Mouse (Mus musculus): ENCODE measurements around the gene Ndufv2.

DNA sequence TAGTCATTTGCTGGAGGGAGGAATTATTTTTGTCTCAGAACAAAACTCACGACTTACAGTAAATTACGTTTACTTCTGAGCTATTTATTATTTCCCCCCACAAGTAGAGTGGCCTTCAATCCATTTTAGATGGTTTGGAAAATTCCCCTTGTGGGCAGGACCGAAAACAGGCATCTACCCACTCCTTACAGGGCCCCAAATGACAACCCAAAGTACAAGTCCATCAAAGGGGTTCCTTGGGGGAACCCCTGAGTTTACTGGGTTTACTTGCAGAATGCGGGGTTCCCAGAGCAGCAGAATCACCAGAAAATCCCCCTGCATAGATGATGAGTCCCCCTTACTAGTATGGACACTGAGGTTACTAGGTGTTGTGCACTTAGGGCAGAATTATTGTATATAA, 10.8 kb upstream of the Ndufv2 start:
- no peak for TF ChIP-seq MYOG (IDR thresholded peaks at IDR 0.05; ENCODE audit: control insufficient read depth in 1 of 3, insufficient read depth in 1 of 3, insufficient read length in 2 of 3, low read depth in 2 of 3)
- TF ChIP-seq POLR2A (IDR thresholded peaks at IDR 0.05; ENCODE audit: insufficient read length, low read depth) = no peak
- no peak for TF ChIP-seq E2F4 (IDR thresholded peaks at IDR 0.05; ENCODE audit: insufficient read depth)
- TF ChIP-seq MYOD1 (IDR thresholded peaks at IDR 0.05; ENCODE audit: control insufficient read depth in 1 of 3, insufficient read length in 2 of 3, low read depth in 2 of 3) = no peak
- TF ChIP-seq MAX (IDR thresholded peaks at IDR 0.05; ENCODE audit: low read depth) = no peak
- TF ChIP-seq USF1 (IDR thresholded peaks at IDR 0.05; ENCODE audit: low read depth) = no peak
- no peak for TF ChIP-seq POLR2AphosphoS2 (IDR thresholded peaks at IDR 0.05; ENCODE audit: insufficient read length, low read depth)
- TF ChIP-seq TCF3 (IDR thresholded peaks at IDR 0.05; ENCODE audit: insufficient read length, low read depth) = no peak
- no peak for TF ChIP-seq TCF12 (IDR thresholded peaks at IDR 0.05; ENCODE audit: insufficient read depth, poor library complexity, severe bottlenecking)
- no peak for TF ChIP-seq CEBPB (IDR thresholded peaks at IDR 0.05; ENCODE audit: insufficient read depth, poor library complexity, severe bottlenecking)
- no peak for TF ChIP-seq REST (IDR thresholded peaks at IDR 0.05; ENCODE audit: insufficient read depth, insufficient read length)

Data from myocyte (in vitro differentiated cells).